Mouse (Mus musculus) midbrain, postnatal 0 days (tissue): ENCODE measurements around the gene Adgra1. TPM values are rescaled to one million over a fixed set of nuclear protein-coding genes. Genes with fewer than 3 reads are reported as not detected.

Source experiments
- ATAC-seq: fragments of 200-750 bp; cut with Nextera tagmentation; 2 replicates; pipeline ENCODE4 v1.8.0; 2017; ENCODE audit warnings: moderate number of reproducible peaks, mild to moderate bottlenecking, moderate TSS enrichment, moderate library complexity; ENCODE audit not compliant: low FRiP score
- DNase-seq: peaks from one replicate; pipeline ENCODE4 v3.0.0-alpha.2; 2015; ENCODE audit warnings: low spot score
- H3K27ac ChIP-seq: fragments of 300-500 bp; sonication (generic); 2 replicates; pipeline ENCODE4 v1.5.1; 2014; ENCODE audit warnings: low read depth, mild to moderate bottlenecking, low read length, mixed read lengths
- H3K27me3 ChIP-seq: fragments of 300-500 bp; sonication (generic); 2 replicates; pipeline ENCODE4 v1.6.1; 2014; ENCODE audit warnings: low read length, control low read depth, mixed read lengths; ENCODE audit not compliant: insufficient read depth
- H3K36me3 ChIP-seq: fragments of 300-500 bp; sonication (generic); 2 replicates; pipeline ENCODE4 v1.6.1; 2014; ENCODE audit warnings: low read length, control low read depth, mixed read lengths; ENCODE audit not compliant: insufficient read depth
- H3K4me1 ChIP-seq: fragments of 300-500 bp; sonication (generic); 2 replicates; pipeline ENCODE4 v1.6.1; 2014; ENCODE audit warnings: mild to moderate bottlenecking, control low read depth, antibody characterized with exemption, low read length, mixed read lengths; ENCODE audit not compliant: insufficient read depth
- H3K4me2 ChIP-seq: fragments of 300-500 bp; sonication (generic); 2 replicates; pipeline ENCODE4 v1.6.1; 2014; ENCODE audit warnings: low read depth, mild to moderate bottlenecking, low read length, mixed read lengths; ENCODE audit not compliant: poor library complexity, severe bottlenecking
- H3K4me3 ChIP-seq: fragments of 300-500 bp; sonication (generic); 2 replicates; pipeline ENCODE4 v1.5.1; 2014; ENCODE audit warnings: low read depth, mild to moderate bottlenecking, low read length, moderate library complexity
- H3K9ac ChIP-seq: fragments of 300-500 bp; sonication (generic); replicated peaks from 2 replicates; pipeline ENCODE4 v1.6.1; 2014; ENCODE audit warnings: mild to moderate bottlenecking, low read length, moderate library complexity, mixed read lengths; ENCODE audit not compliant: poor library complexity, severe bottlenecking
- H3K9me3 ChIP-seq: fragments of 300-500 bp; sonication (generic); 2 replicates; pipeline ENCODE4 v1.6.1; 2016; ENCODE audit warnings: low read length, control low read depth
- CTCF ChIP-seq: IDR thresholded peaks from 2 replicates; pipeline ENCODE4 v1.5.1; 2016; ENCODE audit warnings: antibody characterized with exemption, mild to moderate bottlenecking
- WGBS: fragments of 180-500 bp; shearing (Covaris S2); extraction: QIAGEN DNeasy Blood & Tissue Kit; methylation state at CpG from one replicate; pipeline ENCODE4 v1.1.7; 2014; 5-methylcytosine and 5-hydroxymethylcytosine counted together
- polyA plus RNA-seq: library from polyadenylated mRNA; unstranded; fragments of >200 nt; fragmentation: Nextera tagmentation; extraction: Ambion mirVana; gene quantifications from 2 replicates; pipeline ENCODE4 v1.2.1, GENCODE M21; 2015
- total RNA-seq: library from RNA; depleted of rRNA; stranded (reverse); fragments of >200 nt; gene quantifications from 2 replicates; pipeline ENCODE4 v1.2.3, GENCODE M21; 2014; rRNA removed

Gene Adgra1
- total and polyA plus RNA-seq, 2 experiments from 2014 or later, result 27.8 to 55.3 TPM

DNA sequence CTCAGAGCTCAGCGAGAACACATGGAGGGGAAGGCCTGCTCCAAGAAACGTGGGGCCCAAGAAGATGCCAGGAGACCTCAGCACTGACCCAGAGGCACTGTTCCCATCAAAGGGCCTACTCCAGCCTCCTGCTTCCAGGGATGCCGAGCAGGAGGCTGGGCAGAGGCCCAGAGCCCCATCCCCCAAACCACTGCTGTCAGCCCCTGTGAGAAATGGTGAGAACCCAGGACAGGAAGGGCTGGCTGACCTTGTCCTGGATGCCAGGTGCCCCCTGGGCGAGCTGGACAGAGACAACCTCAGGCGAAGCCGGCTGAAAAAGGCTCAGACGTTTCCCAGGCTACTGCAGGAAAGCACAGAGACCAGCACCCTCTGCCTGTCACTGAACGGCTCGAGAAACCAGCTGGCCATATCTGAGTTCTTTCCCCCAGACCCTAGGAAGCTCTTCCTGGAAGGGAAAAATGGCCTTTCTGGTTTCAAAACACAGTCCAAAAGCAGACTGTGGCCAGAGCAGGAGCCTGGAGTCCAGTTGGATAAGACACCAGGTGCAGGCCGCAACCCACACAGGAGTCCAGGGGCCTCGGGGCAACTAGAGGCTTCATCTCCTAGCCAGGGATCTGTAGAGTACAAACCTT lies 76.3 kb downstream of the Adgra1 start:
- H3K4me3 ChIP-seq, result no peak overlapping the region
- no peak overlapping the region for H3K9ac ChIP-seq

DNA sequence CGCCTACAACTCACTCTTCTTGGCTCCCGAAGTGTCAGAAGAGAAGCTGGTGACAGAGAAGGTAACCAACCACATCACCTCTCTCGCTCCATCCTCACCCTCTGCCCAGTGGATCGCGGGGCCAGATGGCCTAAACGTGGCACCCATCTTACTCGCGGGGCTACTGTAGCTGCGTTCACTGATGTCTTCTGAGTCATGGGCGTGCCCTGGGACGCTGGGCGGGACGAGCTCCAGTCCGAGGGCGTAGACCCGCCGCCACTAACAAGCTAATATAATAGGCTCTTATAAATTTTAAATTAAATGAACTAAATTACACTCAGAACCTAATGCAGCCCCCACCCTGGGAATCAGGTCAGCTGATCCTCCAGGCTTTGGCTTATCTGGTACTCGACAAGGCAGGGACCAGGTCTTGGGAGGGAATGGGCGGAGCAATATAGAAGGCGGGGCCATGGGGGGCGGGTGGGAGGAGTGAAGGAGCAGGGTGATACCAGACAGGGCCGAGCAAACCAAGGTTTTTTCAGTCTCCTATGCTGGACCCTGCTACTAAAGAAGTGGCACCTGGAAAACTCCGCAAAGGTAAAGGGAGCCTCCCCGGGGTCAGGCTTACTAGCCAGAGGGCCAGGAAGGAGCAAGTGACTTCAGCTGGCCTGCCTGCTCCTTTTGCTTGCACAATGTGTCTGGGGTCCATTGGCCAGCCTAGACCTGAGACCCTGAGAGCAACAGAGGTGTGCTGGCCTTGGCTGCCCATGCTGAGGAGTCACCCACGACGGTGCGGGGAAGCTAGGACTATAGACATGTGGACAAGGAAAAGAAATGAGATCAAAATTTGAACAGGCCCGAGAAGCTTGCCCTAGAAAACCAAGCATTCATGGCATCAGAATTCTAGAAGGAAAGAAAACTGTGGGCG lies 80.4 kb downstream of the Adgra1 start:
- H3K9ac ChIP-seq, result no peak overlapping the region

More for the DNA sequence above, 76.3 kb downstream of the Adgra1 start:
- H3K27ac ChIP-seq, result no peak overlapping the region
- H3K36me3 ChIP-seq, result peaks cover 20% of the 10 kb centered on the region
- DNase-seq, result no peak
- no peak for TF ChIP-seq CTCF
- WGBS, result 63% methylated on average over 11 of the region's 11 CpGs
- peaks cover 16% of the 10 kb centered on the region for H3K27me3 ChIP-seq
- H3K4me2 ChIP-seq, result no peak overlapping the region
- no peaks in the 10 kb centered on the region for H3K9me3 ChIP-seq
- H3K4me1 ChIP-seq, result peaks cover 5% of the 10 kb centered on the region
- no peak for ATAC-seq

DNA sequence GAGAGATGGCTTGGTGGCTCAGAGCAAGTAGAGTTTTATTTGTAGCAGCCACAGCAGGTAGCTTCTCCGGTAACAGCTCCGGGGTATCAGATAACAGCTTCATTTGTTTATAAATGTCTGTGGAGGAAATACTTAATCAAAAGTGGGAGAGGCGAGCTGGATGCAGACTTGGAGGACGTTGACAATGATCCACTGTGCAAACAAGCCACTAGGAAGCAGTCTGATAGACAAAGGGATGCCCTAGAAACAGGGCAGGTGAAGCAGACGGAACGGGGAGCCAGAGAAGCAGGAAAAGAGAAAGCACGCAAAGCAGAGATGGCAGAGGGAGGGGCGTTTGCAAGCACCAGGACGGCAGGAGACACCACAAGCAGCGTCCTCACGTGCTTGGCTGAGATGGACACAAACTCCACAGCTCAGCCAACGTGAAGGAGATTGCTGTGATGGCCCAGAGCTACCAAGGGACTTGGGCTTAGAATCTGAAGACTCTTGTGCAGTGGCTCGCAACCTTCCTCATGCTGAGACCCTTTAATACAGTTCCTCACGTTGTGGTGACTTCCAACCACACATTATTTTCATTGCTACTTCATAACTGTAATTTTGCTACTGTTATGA lies 81.8 kb downstream of the Adgra1 start:
- DNase-seq (no peak), ATAC-seq (peak; percentile 14; the same call in 1 of the 2 replicates)
- Histone ChIP-seq H3K4me3 (no peak overlapping the region), H3K4me1 (no peaks in the 10 kb centered on the region), H3K36me3 (peaks cover 28% of the 10 kb centered on the region), H3K9me3 (no peaks in the 10 kb centered on the region), H3K9ac (no peak overlapping the region), H3K27ac (peak overlapping the region; percentile 32; the same call in 1 of the 2 replicates), H3K4me2 (peak overlapping the region; percentile 22; the same call in 1 of the 2 replicates), H3K27me3 (peaks cover 16% of the 10 kb centered on the region)
- 7% methylated on average over 14 of the region's 14 CpGs for WGBS
- TF ChIP-seq CTCF, result no peak

More for the DNA sequence above, 80.4 kb downstream of the Adgra1 start:
- Histone ChIP-seq H3K9me3 (no peaks in the 10 kb centered on the region), H3K4me2 (peak overlapping the region; percentile 26), H3K4me1 (peaks cover 5% of the 10 kb centered on the region; the same call in 1 of the 2 replicates), H3K27ac (no peak overlapping the region), H3K36me3 (peaks cover 23% of the 10 kb centered on the region), H3K27me3 (peaks cover 16% of the 10 kb centered on the region), H3K4me3 (no peak overlapping the region)
- no peak; the same call in 1 of the 2 replicates for ATAC-seq
- 15% methylated on average over 29 of the region's 29 CpGs for WGBS
- TF ChIP-seq CTCF, result no peak
- DNase-seq, result no peak

GRCm38 (mm10) chr7:139916345-139916744 lies 82.4 kb downstream of the Adgra1 start:
- Histone ChIP-seq H3K36me3 (peaks cover 29% of the 10 kb centered on the region), H3K27me3 (peaks cover 16% of the 10 kb centered on the region), H3K9ac (no peak overlapping the region), H3K9me3 (no peaks in the 10 kb centered on the region), H3K27ac (no peak overlapping the region), H3K4me2 (no peak overlapping the region), H3K4me3 (no peak overlapping the region), H3K4me1 (no peaks in the 10 kb centered on the region)
- WGBS, result 0% methylated on average over 1 of the region's 1 CpGs
- peak; percentile 61 for DNase-seq
- ATAC-seq, result no peak
- TF ChIP-seq CTCF, result peak; percentile 70

DNA sequence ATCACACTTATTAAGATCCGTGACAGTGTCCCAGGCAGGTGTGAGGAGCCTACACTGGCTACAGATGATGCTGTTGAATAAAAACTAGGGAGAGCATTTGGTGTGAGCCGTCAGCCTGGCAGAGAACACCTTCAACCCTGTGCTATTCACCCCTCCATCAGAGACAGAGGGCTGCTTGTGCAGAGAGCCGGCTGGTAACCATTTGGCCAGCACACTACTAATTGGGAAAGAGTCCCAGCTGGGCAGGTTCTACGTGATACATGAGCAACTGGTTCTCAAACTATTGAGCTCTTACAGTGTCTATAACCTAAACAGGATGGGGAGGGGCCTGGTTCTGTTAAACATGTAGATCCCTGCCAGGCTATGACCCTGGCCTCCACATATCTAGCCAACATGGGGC lies 84.3 kb downstream of the Adgra1 start:
- no peak overlapping the region for H3K9ac ChIP-seq
- H3K4me1 ChIP-seq, result no peaks in the 10 kb centered on the region
- no peak for TF ChIP-seq CTCF
- 78% methylated on average over 4 of the region's 4 CpGs for WGBS
- ATAC-seq, result no peak
- DNase-seq, result no peak
- H3K4me3 ChIP-seq, result no peak overlapping the region
- peaks cover 30% of the 10 kb centered on the region for H3K36me3 ChIP-seq
- H3K27ac ChIP-seq, result no peak overlapping the region
- H3K4me2 ChIP-seq, result no peak overlapping the region
- peaks cover 14% of the 10 kb centered on the region for H3K27me3 ChIP-seq
- no peaks in the 10 kb centered on the region for H3K9me3 ChIP-seq

Other genes with a start within 250 kb of the Adgra1 start
- gene Cfap46, start 150.4 kb upstream of the Adgra1 start, total RNA-seq, result 4.2 and 4.4 TPM in 2 replicates
- 4.5 and 4.6 TPM in 2 replicates for gene Cfap46, start 150.4 kb upstream of the Adgra1 start, polyA plus RNA-seq
- 71.5 and 80.6 TPM in 2 replicates for gene Kndc1, start 60.5 kb downstream of the Adgra1 start, total RNA-seq
- 20.2 and 22.4 TPM in 2 replicates for gene Kndc1, start 60.5 kb downstream of the Adgra1 start, polyA plus RNA-seq
- not detected in 2 replicates for gene Utf1, start 109.6 kb downstream of the Adgra1 start, total RNA-seq
- not detected in 2 replicates for gene Utf1, start 109.6 kb downstream of the Adgra1 start, polyA plus RNA-seq
- 1.0 and 1.6 TPM in 2 replicates for gene 6430531B16Rik, start 144.6 kb downstream of the Adgra1 start, total RNA-seq
- 1.5 and 1.6 TPM in 2 replicates for gene 6430531B16Rik, start 144.6 kb downstream of the Adgra1 start, polyA plus RNA-seq
- gene Adam8, start 158.4 kb downstream of the Adgra1 start, total RNA-seq, result 1.2 and 2.7 TPM in 2 replicates
- 0.42 and 0.53 TPM in 2 replicates for gene Adam8, start 158.4 kb downstream of the Adgra1 start, polyA plus RNA-seq
- gene Zfp511, start 202.2 kb downstream of the Adgra1 start, total RNA-seq, result 33.6 and 42.5 TPM in 2 replicates
- gene Zfp511, start 202.2 kb downstream of the Adgra1 start, polyA plus RNA-seq, result 63.5 and 68.5 TPM in 2 replicates
- 66.9 and 70.1 TPM in 2 replicates for gene Tubgcp2, start 202.5 kb downstream of the Adgra1 start, total RNA-seq
- gene Tubgcp2, start 202.5 kb downstream of the Adgra1 start, polyA plus RNA-seq, result 61.6 and 65.2 TPM in 2 replicates
- 0.16 and 0.47 TPM in 2 replicates for gene Msx3, start 214.9 kb downstream of the Adgra1 start, total RNA-seq
- 0.10 TPM in 1 of 2 replicates, not detected in the other for gene Msx3, start 214.9 kb downstream of the Adgra1 start, polyA plus RNA-seq
- gene Caly, start 248.4 kb downstream of the Adgra1 start, total RNA-seq, result 404 and 435 TPM in 2 replicates
- gene Caly, start 248.4 kb downstream of the Adgra1 start, polyA plus RNA-seq, result 595 and 645 TPM in 2 replicates